Mouse (Mus musculus): Measurements from ENCODE around the gene Qsox2. TPM values are rescaled to one million over a fixed set of nuclear protein-coding genes. Genes with fewer than 3 reads are reported as not detected.

The Qsox2 gene
- polyA plus RNA-seq (2015; fragmentation: Nextera tagmentation; extraction: Ambion mirVana): 13.0 and 13.8 TPM in 2 replicates

- Histone ChIP-seq H3K36me3 (no peaks in the 10 kb centered on the region), H3K9me3 (no peaks in the 10 kb centered on the region), H3K9ac (peak within 1 kb of the TSS; percentile 86), H3K4me1 (replicated peaks) (peaks cover 42% of the 10 kb centered on the region), H3K4me2 (peak within 1 kb of the TSS; percentile 84), H3K4me3 (peak within 1 kb of the TSS; percentile 68), H3K27me3 (no peaks in the 10 kb centered on the region), H3K27ac (replicated peaks) (peak within 1 kb of the TSS; percentile 81)
- WGBS: 2% methylated on average over 36 of the region's 36 CpGs
- peak; percentile 85 for ATAC-seq (ENCODE audit: low read depth)
These were observed at the start of gene Qsox2 for GRCm38 (mm10) chr2:26237290-26237782. TSS of gene Qsox2 (minus strand) at chr2:26237525.

GRCm38 (mm10) chr2:26286391-26286790 lies 49.1 kb upstream of the Qsox2 start:
- 38% methylated on average over 7 of the region's 7 CpGs for WGBS

GRCm38 (mm10) chr2:26285804-26286203 lies 48.5 kb upstream of the Qsox2 start:
- H3K36me3 ChIP-seq: no peaks in the 10 kb centered on the region
- H3K4me2 ChIP-seq: no peak overlapping the region
- peaks cover 11% of the 10 kb centered on the region for H3K4me1 ChIP-seq (replicated peaks)
- H3K9ac ChIP-seq: 0 out of 2 replicates have a peak overlapping the region, but pooled peaks have one; percentile 14
- WGBS: 39% methylated on average over 7 of the region's 7 CpGs
- peak overlapping the region; percentile 47; the same call in 1 of the 2 replicates for H3K27ac ChIP-seq (replicated peaks)
- ATAC-seq (ENCODE audit: low read depth): peak; percentile 90
- H3K9me3 ChIP-seq: no peaks in the 10 kb centered on the region
- H3K4me3 ChIP-seq: no peak overlapping the region
- H3K27me3 ChIP-seq: no peaks in the 10 kb centered on the region; the same call in 1 of the 2 replicates

More at GRCm38 (mm10) chr2:26286391-26286790, 49.1 kb upstream of the Qsox2 start:
- no peak overlapping the region for H3K4me2 ChIP-seq
- H3K27ac ChIP-seq (replicated peaks): no peak overlapping the region
- peak; percentile 60; the same call in 1 of the 2 replicates for ATAC-seq (ENCODE audit: low read depth)
- peaks cover 11% of the 10 kb centered on the region for H3K4me1 ChIP-seq (replicated peaks)
- no peaks in the 10 kb centered on the region for H3K27me3 ChIP-seq
- H3K36me3 ChIP-seq: no peaks in the 10 kb centered on the region
- no peaks in the 10 kb centered on the region for H3K9me3 ChIP-seq
- H3K4me3 ChIP-seq: no peak overlapping the region
- no peak overlapping the region for H3K9ac ChIP-seq

GRCm38 (mm10) chr2:26280594-26280993 lies 43.3 kb upstream of the Qsox2 start:
- WGBS: 80% methylated on average over 11 of the region's 11 CpGs
- peaks cover 2% of the 10 kb centered on the region for H3K4me1 ChIP-seq (replicated peaks)
- no peak overlapping the region for H3K4me2 ChIP-seq
- H3K27me3 ChIP-seq: peaks cover 4% of the 10 kb centered on the region; the same call in 1 of the 2 replicates
- H3K27ac ChIP-seq (replicated peaks): no peak overlapping the region
- ATAC-seq (ENCODE audit: low read depth): no peak
- H3K4me3 ChIP-seq: no peak overlapping the region
- no peaks in the 10 kb centered on the region for H3K36me3 ChIP-seq
- H3K9me3 ChIP-seq: no peaks in the 10 kb centered on the region
- H3K9ac ChIP-seq: no peak overlapping the region

GRCm38 (mm10) chr2:26279712-26280111 lies 42.4 kb upstream of the Qsox2 start:
- no peak for ATAC-seq (ENCODE audit: low read depth)
- H3K4me2 ChIP-seq: no peak overlapping the region
- H3K4me3 ChIP-seq: no peak overlapping the region
- WGBS: 77% methylated on average over 3 of the region's 3 CpGs
- no peak overlapping the region for H3K9ac ChIP-seq
- no peak overlapping the region for H3K27ac ChIP-seq (replicated peaks)
- H3K27me3 ChIP-seq: peaks cover 4% of the 10 kb centered on the region; the same call in 1 of the 2 replicates
- H3K4me1 ChIP-seq (replicated peaks): no peaks in the 10 kb centered on the region
- H3K9me3 ChIP-seq: no peaks in the 10 kb centered on the region
- H3K36me3 ChIP-seq: no peaks in the 10 kb centered on the region

GRCm38 (mm10) chr2:26273611-26274010 lies 36.3 kb upstream of the Qsox2 start:
- Histone ChIP-seq H3K4me1 (replicated peaks) (no peaks in the 10 kb centered on the region), H3K36me3 (no peaks in the 10 kb centered on the region), H3K27ac (replicated peaks) (no peak overlapping the region), H3K9me3 (no peaks in the 10 kb centered on the region), H3K4me3 (no peak overlapping the region), H3K4me2 (no peak overlapping the region), H3K27me3 (0 out of 2 replicates have a peak, but pooled peaks cover under 1% of the 10 kb centered on the region), H3K9ac (no peak overlapping the region)
- peak; percentile 65; the same call in 1 of the 2 replicates for ATAC-seq (ENCODE audit: low read depth)
- 20% methylated on average over 7 of the region's 7 CpGs for WGBS

GRCm38 (mm10) chr2:26268216-26268615 lies 30.9 kb upstream of the Qsox2 start:
- H3K36me3 ChIP-seq: no peaks in the 10 kb centered on the region
- H3K27ac ChIP-seq (replicated peaks): no peak overlapping the region
- H3K4me3 ChIP-seq: no peak overlapping the region
- no peak overlapping the region for H3K4me2 ChIP-seq
- H3K9ac ChIP-seq: no peak overlapping the region
- H3K9me3 ChIP-seq: no peaks in the 10 kb centered on the region
- 0 out of 2 replicates have a peak, but pooled peaks cover 5% of the 10 kb centered on the region for H3K27me3 ChIP-seq
- WGBS: 73% methylated on average over 3 of the region's 3 CpGs
- no peak for ATAC-seq (ENCODE audit: low read depth)
- no peaks in the 10 kb centered on the region for H3K4me1 ChIP-seq (replicated peaks)

- H3K36me3 ChIP-seq: no peaks in the 10 kb centered on the region
- WGBS: 81% methylated on average over 10 of the region's 10 CpGs
- no peak for ATAC-seq (ENCODE audit: low read depth)
- no peak overlapping the region for H3K27ac ChIP-seq (replicated peaks)
- H3K27me3 ChIP-seq: 0 out of 2 replicates have a peak, but pooled peaks cover 5% of the 10 kb centered on the region
- no peaks in the 10 kb centered on the region for H3K4me1 ChIP-seq (replicated peaks)
- no peak overlapping the region for H3K9ac ChIP-seq
- H3K9me3 ChIP-seq: no peaks in the 10 kb centered on the region
- no peak overlapping the region for H3K4me3 ChIP-seq
- H3K4me2 ChIP-seq: no peak overlapping the region
These were observed 28.9 kb upstream of the Qsox2 start for GRCm38 (mm10) chr2:26266066-26266742.

GRCm38 (mm10) chr2:26265095-26265494 lies 27.8 kb upstream of the Qsox2 start:
- H3K4me2 ChIP-seq: no peak overlapping the region
- H3K4me3 ChIP-seq: no peak overlapping the region
- no peak overlapping the region for H3K27ac ChIP-seq (replicated peaks)
- no peak for ATAC-seq (ENCODE audit: low read depth)
- no peaks in the 10 kb centered on the region for H3K36me3 ChIP-seq
- H3K27me3 ChIP-seq: 0 out of 2 replicates have a peak, but pooled peaks cover 5% of the 10 kb centered on the region
- 72% methylated on average over 2 of the region's 2 CpGs for WGBS
- H3K9me3 ChIP-seq: no peaks in the 10 kb centered on the region
- H3K4me1 ChIP-seq (replicated peaks): no peaks in the 10 kb centered on the region
- no peak overlapping the region for H3K9ac ChIP-seq

GRCm38 (mm10) chr2:26264646-26265045 lies 27.3 kb upstream of the Qsox2 start:
- H3K9ac ChIP-seq: no peak overlapping the region
- no peak overlapping the region for H3K27ac ChIP-seq (replicated peaks)
- no peak overlapping the region for H3K4me2 ChIP-seq
- no peaks in the 10 kb centered on the region for H3K36me3 ChIP-seq
- H3K9me3 ChIP-seq: no peaks in the 10 kb centered on the region
- WGBS: 69% methylated on average over 4 of the region's 4 CpGs
- no peaks in the 10 kb centered on the region for H3K4me1 ChIP-seq (replicated peaks)
- H3K4me3 ChIP-seq: no peak overlapping the region
- H3K27me3 ChIP-seq: 0 out of 2 replicates have a peak, but pooled peaks cover 5% of the 10 kb centered on the region
- no peak for ATAC-seq (ENCODE audit: low read depth)

GRCm38 (mm10) chr2:26257315-26258096 lies 20.2 kb upstream of the Qsox2 start:
- Histone ChIP-seq H3K27ac (replicated peaks) (no peak overlapping the region), H3K36me3 (no peaks in the 10 kb centered on the region), H3K9ac (no peak overlapping the region), H3K9me3 (no peaks in the 10 kb centered on the region), H3K4me2 (no peak overlapping the region), H3K4me1 (replicated peaks) (no peaks in the 10 kb centered on the region), H3K27me3 (no peaks in the 10 kb centered on the region), H3K4me3 (no peak overlapping the region)
- ATAC-seq (ENCODE audit: low read depth): no peak
- WGBS: 87% methylated on average over 16 of the region's 16 CpGs

- Histone ChIP-seq H3K4me2 (no peak overlapping the region), H3K4me1 (replicated peaks) (no peaks in the 10 kb centered on the region), H3K36me3 (no peaks in the 10 kb centered on the region), H3K9ac (no peak overlapping the region), H3K27ac (replicated peaks) (no peak overlapping the region), H3K4me3 (no peak overlapping the region), H3K9me3 (no peaks in the 10 kb centered on the region), H3K27me3 (no peaks in the 10 kb centered on the region)
- 55% methylated on average over 4 of the region's 4 CpGs for WGBS
- ATAC-seq (ENCODE audit: low read depth): no peak
These were observed 17.5 kb upstream of the Qsox2 start for GRCm38 (mm10) chr2:26254816-26255215.

Data from neural tube, embryonic 13.5 days (tissue).